ENCODE assay signal across 18 mouse cellular contexts in the genomic region with DNA sequence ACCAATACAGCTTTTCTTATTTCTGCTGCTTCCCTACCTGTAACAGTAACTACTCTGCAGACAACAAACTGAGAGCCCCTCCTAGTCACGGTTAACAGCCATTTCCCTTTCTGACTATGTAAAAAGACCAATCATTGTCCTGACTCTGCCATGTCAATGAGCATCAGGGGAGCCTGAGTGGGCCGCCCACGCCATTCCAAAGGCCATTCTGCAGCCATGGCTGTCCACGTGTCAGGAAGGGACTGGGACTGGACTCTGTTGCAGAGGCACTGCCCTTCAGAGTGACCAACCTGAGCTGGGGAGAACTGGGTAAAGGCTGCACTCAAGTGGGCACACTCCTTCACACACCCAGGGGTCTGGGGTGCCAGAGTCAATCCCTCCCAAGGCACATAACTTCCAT.
"Had no signal": no experiment of that assay in that cellular context is flagged by ENCODE, and none has a peak within 500 bp of the region (broad histone marks: within the 10 kb centered on the region; RNA-seq: fewer than 3 reads in every experiment).

No protein-coding gene starts in this region.

- DNase-seq: kidney, adult 18-20 months; kidney, postnatal 4 days; liver, postnatal 0 days; retina, postnatal 1 day; right cerebral cortex, postnatal 25 days; spleen, adult 18-20 months; thymus, postnatal 25 days had no signal

- H3K4me1 ChIP-seq: limb, embryonic 12.5 days; midbrain, embryonic 12.5 days; midbrain, embryonic 15.5 days; neural tube, embryonic 13.5 days; stomach, embryonic 15.5 days had no signal

- H3K36me3 ChIP-seq: limb, embryonic 12.5 days; limb, embryonic 15.5 days; midbrain, embryonic 12.5 days; midbrain, embryonic 15.5 days; neural tube, embryonic 13.5 days; stomach, embryonic 15.5 days had no signal

- H3K27me3 ChIP-seq: limb, embryonic 12.5 days; limb, embryonic 15.5 days; midbrain, embryonic 12.5 days; midbrain, embryonic 15.5 days; neural tube, embryonic 13.5 days; stomach, embryonic 15.5 days had no signal

- ATAC-seq: liver, postnatal 0 days; midbrain, embryonic 15.5 days had no signal

- H3K9me3 ChIP-seq: limb, embryonic 12.5 days; limb, embryonic 15.5 days; midbrain, embryonic 12.5 days; midbrain, embryonic 15.5 days; neural tube, embryonic 13.5 days; stomach, embryonic 15.5 days had no signal

- H3K9ac ChIP-seq: limb, embryonic 12.5 days; limb, embryonic 15.5 days; liver, embryonic 14.5 days; liver, postnatal 0 days; lung, embryonic 14.5 days; midbrain, embryonic 15.5 days; neural tube, embryonic 13.5 days; stomach, embryonic 15.5 days had no signal

- H3K4me2 ChIP-seq: limb, embryonic 12.5 days; limb, embryonic 15.5 days; liver, embryonic 11.5 days; lung, embryonic 14.5 days; midbrain, embryonic 12.5 days; midbrain, embryonic 15.5 days; neural tube, embryonic 13.5 days; stomach, embryonic 15.5 days had no signal

- H3K4me3 ChIP-seq: limb, embryonic 12.5 days; limb, embryonic 15.5 days; midbrain, embryonic 12.5 days; midbrain, embryonic 15.5 days; myocyte; neural tube, embryonic 13.5 days; stomach, embryonic 15.5 days had no signal

- H3K27ac ChIP-seq: limb, embryonic 12.5 days; limb, embryonic 15.5 days; liver, embryonic 14.5 days; macrophage; midbrain, embryonic 12.5 days; midbrain, embryonic 15.5 days; neural tube, embryonic 13.5 days; stomach, embryonic 15.5 days had no signal
